Mouse (Mus musculus) hindbrain, embryonic 11.5 days (tissue): ENCODE results near the gene Gm45233. TPM values are rescaled to one million over a fixed set of nuclear protein-coding genes. Genes with fewer than 3 reads are reported as not detected.

Experiments used
- ATAC-seq: fragments of 200-750 bp; cut with Nextera tagmentation; 2 replicates; pipeline ENCODE4 v1.8.0; 2017; ENCODE audit warnings: mild to moderate bottlenecking, moderate TSS enrichment, moderate library complexity; ENCODE audit not compliant: low FRiP score
- DNase-seq: peaks from one replicate; pipeline ENCODE4 v3.0.0-alpha.2; 2015; ENCODE audit warnings: low spot score
- H3K27ac ChIP-seq: fragments of 300-500 bp; sonication (generic); 2 replicates; pipeline ENCODE4 v1.5.1; 2014; ENCODE audit warnings: mild to moderate bottlenecking, low read depth, low read length
- H3K27me3 ChIP-seq: fragments of 300-500 bp; sonication (generic); 2 replicates; pipeline ENCODE4 v1.6.1; 2014; ENCODE audit warnings: mild to moderate bottlenecking, low read length, moderate library complexity, mixed read lengths; ENCODE audit not compliant: control insufficient read depth, insufficient read depth
- H3K36me3 ChIP-seq: fragments of 300-500 bp; sonication (generic); 2 replicates; pipeline ENCODE4 v1.6.1; 2014; ENCODE audit warnings: mild to moderate bottlenecking, low read length, moderate library complexity, mixed read lengths; ENCODE audit not compliant: control insufficient read depth, insufficient read depth
- H3K4me1 ChIP-seq: fragments of 300-500 bp; sonication (generic); replicated peaks from 2 replicates; pipeline ENCODE4 v1.6.1; 2014; ENCODE audit warnings: low read length, mixed read lengths; ENCODE audit not compliant: control insufficient read depth, insufficient read depth
- H3K4me2 ChIP-seq: fragments of 300-500 bp; sonication (generic); replicated peaks from 2 replicates; pipeline ENCODE4 v1.6.1; 2014; ENCODE audit warnings: mild to moderate bottlenecking, low read depth, low read length
- H3K4me3 ChIP-seq: fragments of 300-500 bp; sonication (generic); 2 replicates; pipeline ENCODE4 v1.5.1; 2014; ENCODE audit warnings: low read depth, low read length
- H3K9ac ChIP-seq: fragments of 300-500 bp; sonication (generic); 2 replicates; pipeline ENCODE4 v1.6.1; 2014; ENCODE audit warnings: low read depth, low read length
- H3K9me3 ChIP-seq: fragments of 300-500 bp; sonication (generic); 2 replicates; pipeline ENCODE4 v1.6.1; 2016; ENCODE audit warnings: low read length; ENCODE audit not compliant: control insufficient read depth
- WGBS: fragments of 180-500 bp; shearing (Covaris S2); extraction: QIAGEN DNeasy Blood & Tissue Kit; methylation state at CpG from one replicate; pipeline ENCODE4 v1.1.7; 2014; 5-methylcytosine and 5-hydroxymethylcytosine counted together
- polyA plus RNA-seq: library from polyadenylated mRNA; unstranded; fragments of >200 nt; fragmentation: Nextera tagmentation; extraction: Ambion mirVana; gene quantifications from 2 replicates; pipeline ENCODE4 v1.2.1, GENCODE M21; 2014

Gm45233 gene
- polyA plus RNA-seq, 1 experiment from 2014 or later, result 0.31 TPM

DNA sequence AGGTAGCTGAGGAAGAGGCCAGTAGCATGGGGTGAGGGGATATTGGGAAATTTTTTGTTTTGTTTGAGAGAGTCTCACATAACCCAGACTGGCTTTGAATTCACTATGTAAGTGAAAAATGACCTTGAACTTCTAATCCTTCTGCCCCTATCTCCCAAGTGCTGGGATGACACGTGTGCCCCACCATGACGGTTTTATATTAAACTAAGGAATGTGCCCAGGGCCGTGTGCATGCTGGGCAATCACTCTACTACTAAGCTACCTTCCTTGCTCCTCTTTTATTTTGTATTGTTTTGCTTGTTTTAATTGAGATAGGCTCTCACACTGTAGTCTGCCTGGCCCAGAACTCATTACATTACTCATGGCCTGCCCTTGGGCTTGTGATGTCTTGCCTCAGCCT lies 2.9 kb upstream of the Gm45233 start:
- no peaks in the 10 kb centered on the region for H3K27me3 ChIP-seq
- H3K27ac ChIP-seq, result no peak overlapping the region
- no peak overlapping the region for H3K4me3 ChIP-seq
- DNase-seq (no peak), ATAC-seq (no peak)
- H3K36me3 ChIP-seq, result no peaks in the 10 kb centered on the region
- WGBS, result 83% methylated on average over 3 of the region's 3 CpGs
- no peak overlapping the region for H3K4me2 ChIP-seq
- H3K9me3 ChIP-seq, result no peaks in the 10 kb centered on the region
- H3K4me1 ChIP-seq, result no peaks in the 10 kb centered on the region
- H3K9ac ChIP-seq, result no peak overlapping the region

DNA sequence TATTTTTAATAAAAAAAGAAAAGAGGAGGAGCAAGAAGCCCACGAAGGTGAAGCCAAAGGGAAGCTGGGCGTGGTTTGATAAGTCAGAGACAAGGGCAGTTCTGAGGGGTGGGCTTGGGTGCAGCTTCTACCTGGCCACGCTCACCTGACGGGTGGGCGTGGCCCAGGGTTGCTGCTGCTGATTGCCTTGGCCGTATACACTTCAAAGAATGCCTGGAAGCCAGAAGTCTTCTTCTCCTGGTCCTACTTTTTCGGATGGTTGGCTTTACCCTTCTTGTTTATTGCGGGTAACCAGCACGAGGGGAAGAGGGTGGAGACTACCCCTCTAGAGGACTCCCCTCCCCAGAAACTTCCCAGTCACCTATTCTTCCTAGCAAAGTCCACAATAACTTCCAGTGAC lies 1.2 kb upstream of the Gm45233 start:
- no peaks in the 10 kb centered on the region for H3K9me3 ChIP-seq
- peak overlapping the region; percentile 83 for H3K4me2 ChIP-seq
- H3K27ac ChIP-seq, result peak overlapping the region; percentile 76
- H3K27me3 ChIP-seq, result no peaks in the 10 kb centered on the region
- H3K9ac ChIP-seq, result peak overlapping the region; percentile 73
- H3K4me1 ChIP-seq, result no peaks in the 10 kb centered on the region
- ATAC-seq, result no peak; the same call in 1 of the 2 replicates
- 13% methylated on average over 9 of the region's 9 CpGs for WGBS
- H3K36me3 ChIP-seq, result no peaks in the 10 kb centered on the region
- no peak for DNase-seq
- H3K4me3 ChIP-seq, result peak overlapping the region; percentile 54

DNA sequence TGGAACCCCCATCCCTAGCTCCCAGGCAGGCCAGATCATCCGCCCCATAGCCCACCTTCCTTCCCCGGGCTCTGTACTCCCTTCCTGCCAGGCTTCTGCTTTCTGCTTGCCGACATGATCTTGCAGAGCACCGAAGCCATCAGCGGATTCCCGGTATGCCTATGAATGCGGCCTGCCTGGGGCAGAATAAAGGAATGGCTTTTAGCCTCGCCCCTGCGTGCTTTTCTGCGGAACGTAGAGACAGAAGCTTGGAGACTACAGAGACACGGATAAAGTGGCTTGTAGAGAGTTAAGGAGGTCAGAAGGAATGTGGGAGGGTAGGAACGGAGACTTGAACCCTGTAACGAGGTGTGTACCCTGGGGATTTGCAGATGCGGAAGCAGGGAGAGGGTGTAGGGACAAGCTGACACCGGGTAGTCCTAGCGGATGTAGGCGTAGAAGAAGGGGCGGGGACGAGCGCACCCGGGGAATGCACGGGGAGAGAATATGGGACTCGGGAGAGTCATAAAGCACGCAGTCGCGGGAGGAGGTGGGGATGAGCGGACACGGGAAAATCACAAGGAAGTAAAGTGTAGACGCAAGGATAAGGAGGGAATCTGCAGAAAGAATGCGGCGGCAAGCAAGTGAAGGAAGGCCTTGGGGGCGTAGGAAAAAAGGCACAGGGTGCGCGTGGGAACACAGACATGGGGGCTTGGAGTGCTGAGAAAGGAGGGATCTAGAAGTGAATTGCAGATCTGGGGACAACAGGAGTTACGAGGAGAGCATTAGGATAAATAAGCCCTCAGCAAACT lies 607 bp upstream of the Gm45233 start:
- Histone ChIP-seq H3K27me3 (no peaks in the 10 kb centered on the region), H3K4me1 (no peaks in the 10 kb centered on the region), H3K9me3 (no peaks in the 10 kb centered on the region), H3K9ac (peak overlapping the region; percentile 73), H3K4me3 (peak overlapping the region; percentile 54), H3K27ac (peak overlapping the region; percentile 76), H3K36me3 (no peaks in the 10 kb centered on the region), H3K4me2 (peak overlapping the region; percentile 83)
- ATAC-seq, result peak; percentile 88
- WGBS, result 1% methylated on average over 36 of the region's 36 CpGs
- DNase-seq, result peak; percentile 75

DNA sequence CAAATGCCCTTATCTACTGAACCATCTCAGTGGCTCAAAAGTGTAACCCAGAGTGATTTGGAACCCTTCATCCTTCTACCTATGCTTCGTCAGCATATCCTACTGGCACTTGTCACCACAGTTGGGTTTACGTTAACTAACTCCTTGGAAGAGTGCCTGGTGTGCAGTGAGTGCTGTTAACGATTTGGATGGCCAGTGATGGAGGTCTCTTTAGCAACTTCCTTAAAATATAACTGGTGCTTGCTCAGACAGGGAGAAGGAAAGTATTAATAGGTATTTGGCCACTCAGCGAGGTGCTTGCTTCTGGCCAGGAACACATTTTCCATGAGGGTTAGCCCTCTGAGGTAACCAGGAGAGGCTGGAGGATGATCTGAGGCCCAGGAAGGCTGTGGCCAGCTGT lies 3.9 kb downstream of the Gm45233 start:
- Histone ChIP-seq H3K4me3 (no peak overlapping the region), H3K9ac (no peak overlapping the region), H3K27ac (no peak overlapping the region), H3K4me1 (no peaks in the 10 kb centered on the region), H3K27me3 (no peaks in the 10 kb centered on the region), H3K9me3 (no peaks in the 10 kb centered on the region), H3K4me2 (no peak overlapping the region), H3K36me3 (no peaks in the 10 kb centered on the region)
- ATAC-seq (no peak), DNase-seq (no peak)
- WGBS, result 98% methylated on average over 4 of the region's 4 CpGs

DNA sequence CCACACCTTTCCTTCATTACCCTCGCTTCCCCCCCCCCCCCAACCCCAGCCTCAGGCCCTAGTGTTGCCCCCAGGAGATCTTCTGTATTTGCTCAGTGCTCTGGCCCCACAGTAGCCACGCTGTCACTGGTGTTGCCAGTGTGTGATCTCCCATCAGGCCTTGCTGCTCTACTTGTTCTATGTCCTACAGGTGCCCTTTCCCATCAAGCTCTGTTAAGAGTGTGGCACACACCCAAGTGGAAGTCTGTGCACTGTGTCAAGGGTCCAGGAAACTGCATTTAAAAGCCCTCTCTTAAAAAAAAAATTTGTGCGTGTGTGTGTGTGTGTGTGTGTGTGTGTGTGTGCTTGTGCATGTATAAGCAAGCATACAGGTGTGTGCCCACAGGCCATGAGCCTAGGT lies 4.3 kb downstream of the Gm45233 start:
- Histone ChIP-seq H3K9ac (no peak overlapping the region), H3K4me3 (no peak overlapping the region), H3K27me3 (no peaks in the 10 kb centered on the region), H3K27ac (no peak overlapping the region), H3K4me2 (no peak overlapping the region), H3K36me3 (no peaks in the 10 kb centered on the region), H3K4me1 (no peaks in the 10 kb centered on the region), H3K9me3 (no peaks in the 10 kb centered on the region)
- 89% methylated on average over 2 of the region's 3 CpGs for WGBS
- DNase-seq, result no peak
- no peak for ATAC-seq

DNA sequence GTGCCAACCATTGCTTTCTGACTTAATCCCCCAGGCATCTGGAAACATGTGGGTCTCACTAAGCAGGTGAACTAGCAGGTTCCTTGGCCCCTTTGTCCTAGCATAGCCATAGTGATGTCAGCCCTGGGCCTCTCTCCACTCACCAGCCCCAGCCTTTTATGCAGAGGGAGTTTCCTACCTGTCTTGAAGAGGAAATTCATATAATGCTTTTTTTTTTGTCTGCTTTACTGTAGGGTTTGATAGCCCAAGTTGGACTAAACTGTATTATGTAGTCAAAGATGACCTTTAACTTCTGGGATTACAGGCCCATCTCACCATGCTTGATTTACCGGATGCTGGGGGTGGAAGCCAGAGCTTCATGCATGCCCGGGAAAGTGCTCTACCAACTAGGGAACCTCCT lies 5.9 kb downstream of the Gm45233 start:
- Histone ChIP-seq H3K27ac (no peak overlapping the region), H3K9me3 (no peaks in the 10 kb centered on the region), H3K4me3 (no peak overlapping the region), H3K9ac (no peak overlapping the region), H3K4me1 (no peaks in the 10 kb centered on the region), H3K4me2 (no peak overlapping the region), H3K27me3 (no peaks in the 10 kb centered on the region), H3K36me3 (no peaks in the 10 kb centered on the region)
- WGBS, result 88% methylated on average over 2 of the region's 2 CpGs
- no peak for ATAC-seq
- no peak for DNase-seq

DNA sequence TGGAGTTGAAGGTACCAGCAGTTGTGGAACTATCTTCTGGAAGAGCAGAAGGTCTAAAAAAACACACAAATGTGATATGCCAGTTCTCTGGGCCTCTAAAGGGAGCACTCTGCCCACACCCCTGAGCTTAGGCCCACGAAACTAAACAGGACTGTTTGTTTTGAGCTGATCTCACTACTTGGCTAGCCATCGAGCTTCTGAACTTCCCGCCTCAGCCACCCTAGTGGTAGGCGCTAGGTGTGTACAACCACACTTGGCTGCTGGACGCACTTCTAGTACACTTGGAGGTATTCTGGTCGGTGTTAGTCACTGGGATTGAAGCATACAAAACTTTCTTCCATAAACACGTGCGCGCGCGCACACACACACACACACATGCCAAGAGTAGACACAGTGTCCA lies 7.8 kb downstream of the Gm45233 start:
- Histone ChIP-seq H3K9ac (no peak overlapping the region), H3K4me2 (no peak overlapping the region), H3K4me1 (no peaks in the 10 kb centered on the region), H3K36me3 (no peaks in the 10 kb centered on the region), H3K9me3 (no peaks in the 10 kb centered on the region), H3K27ac (no peak overlapping the region), H3K27me3 (no peaks in the 10 kb centered on the region), H3K4me3 (no peak overlapping the region)
- no peak for ATAC-seq
- no peak for DNase-seq
- WGBS, result 97% methylated on average over 11 of the region's 11 CpGs

DNA sequence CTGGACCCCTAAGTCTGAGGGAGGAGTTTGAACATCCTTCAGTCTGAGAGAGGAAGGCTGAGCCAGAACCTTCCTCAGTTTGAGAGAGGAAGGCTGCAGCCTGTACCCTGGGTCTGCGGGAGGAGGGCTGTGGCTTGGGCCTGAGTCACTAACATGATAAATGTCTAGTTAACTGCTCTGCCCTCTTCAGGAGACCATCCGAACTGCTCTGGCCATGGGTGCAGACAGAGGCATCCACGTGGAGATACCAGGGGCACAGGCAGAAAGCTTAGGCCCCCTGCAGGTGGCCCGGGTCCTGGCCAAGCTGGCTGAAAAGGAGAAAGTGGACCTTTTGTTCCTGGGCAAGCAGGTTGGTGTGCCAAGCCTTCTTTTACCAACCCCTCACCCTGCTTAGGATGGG lies 8.7 kb downstream of the Gm45233 start:
- Histone ChIP-seq H3K4me1 (no peaks in the 10 kb centered on the region), H3K9me3 (no peaks in the 10 kb centered on the region), H3K27me3 (no peaks in the 10 kb centered on the region), H3K4me2 (no peak overlapping the region), H3K4me3 (no peak overlapping the region), H3K36me3 (no peaks in the 10 kb centered on the region), H3K9ac (no peak overlapping the region), H3K27ac (no peak overlapping the region)
- ATAC-seq (peak; percentile 54; the same call in 1 of the 2 replicates), DNase-seq (no peak)
- 50% methylated on average over 4 of the region's 4 CpGs for WGBS

DNA sequence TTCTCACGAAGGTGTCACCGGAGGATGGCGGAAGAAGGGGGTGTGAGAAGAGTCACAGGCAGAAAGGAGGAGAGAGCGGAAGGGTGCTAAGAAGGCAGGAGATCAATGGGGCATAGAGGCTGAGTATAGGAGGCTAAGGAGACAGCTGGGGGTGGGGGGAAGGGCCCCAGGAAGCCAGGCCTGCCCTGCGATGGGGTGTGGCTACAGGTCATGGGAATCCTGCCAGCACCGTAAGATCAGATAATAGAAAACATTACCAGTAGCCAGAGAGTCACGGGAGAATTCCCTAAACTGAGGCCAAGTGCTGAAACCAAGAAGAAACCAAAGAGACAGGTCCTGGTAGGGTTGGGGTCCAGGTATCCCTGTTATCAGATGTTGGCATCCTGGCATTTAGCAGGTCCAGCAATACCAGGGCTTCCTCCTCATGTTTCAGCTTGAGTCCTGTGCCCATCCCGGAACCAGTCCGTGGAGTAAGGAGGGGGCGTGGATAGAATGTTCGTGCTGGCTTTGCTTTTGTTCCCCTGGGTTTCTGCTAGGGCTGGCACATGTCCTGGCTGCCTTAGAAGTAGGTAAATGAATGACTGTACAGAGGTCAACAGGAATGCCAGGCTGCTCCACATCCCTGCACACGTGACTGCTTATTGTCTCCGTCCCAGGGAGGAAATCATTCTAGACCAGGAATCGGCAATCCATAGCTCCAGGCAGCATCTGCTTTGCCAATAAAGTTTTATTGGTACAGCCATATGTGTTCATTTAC lies 9.8 kb downstream of the Gm45233 start:
- Histone ChIP-seq H3K27ac (no peak overlapping the region), H3K27me3 (no peaks in the 10 kb centered on the region), H3K4me3 (no peak overlapping the region), H3K4me2 (no peak overlapping the region), H3K9me3 (no peaks in the 10 kb centered on the region), H3K9ac (no peak overlapping the region), H3K36me3 (no peaks in the 10 kb centered on the region), H3K4me1 (no peaks in the 10 kb centered on the region)
- WGBS, result 93% methylated on average over 14 of the region's 14 CpGs
- DNase-seq, result no peak
- ATAC-seq, result no peak
